Mouse (Mus musculus): ENCODE measurements around the gene Prpf38a.
A peak's percentile ranks its signal among the peaks of the same experiment; 100 is the strongest.

Prpf38a gene

DNA sequence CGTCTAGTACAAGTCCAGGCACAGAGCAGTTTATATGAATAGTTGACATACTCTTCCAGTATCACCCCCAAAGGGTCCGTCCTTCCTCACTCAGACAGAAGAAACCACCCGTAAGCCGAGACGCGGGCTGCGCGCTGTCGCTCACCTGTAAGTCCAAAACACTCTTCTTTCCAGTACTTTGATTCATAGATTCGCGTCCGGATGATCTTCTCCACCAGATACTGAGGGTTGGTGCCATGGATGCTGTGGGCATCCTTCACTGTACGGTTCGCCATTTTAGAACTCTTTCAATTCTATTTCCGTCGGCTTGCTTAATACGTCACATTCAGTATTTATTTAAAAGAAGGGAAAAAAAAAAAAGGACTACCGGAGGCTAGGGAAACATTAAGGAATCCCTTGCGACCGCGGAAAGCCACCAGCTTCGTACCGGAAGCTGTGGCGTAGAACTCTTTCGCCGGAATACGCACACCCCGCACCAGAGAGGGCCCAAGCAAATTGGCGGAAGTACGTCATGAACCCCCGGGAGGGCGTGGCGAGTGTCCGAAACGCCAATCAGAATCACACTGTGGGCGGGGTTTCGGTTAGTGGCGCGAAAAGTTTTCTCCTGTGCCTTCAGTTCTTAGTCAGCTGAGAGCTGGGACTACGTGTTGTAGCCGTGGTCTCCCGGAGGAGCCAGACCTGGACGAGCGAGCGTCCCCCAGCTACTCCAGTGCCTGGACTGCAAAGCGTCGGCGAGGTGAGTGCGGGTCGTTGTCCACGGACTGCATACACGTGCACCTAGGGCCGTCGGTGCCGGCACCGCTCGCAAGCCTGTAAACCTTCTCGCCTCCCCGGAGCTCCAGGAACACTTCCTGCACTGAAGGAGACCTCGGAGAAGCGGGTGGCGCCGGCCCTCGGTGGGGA lies at the start of gene Prpf38a, which contains the start of gene Orc1:
Prpf38a (minus strand) TSS at position 497 of the 903 bp plus-strand sequence.
Orc1 (plus strand) TSS at position 584 of the 903 bp plus-strand sequence.
- DNase-seq (ENCODE audit: inconsistent ontology term): peak; percentile 99

DNA sequence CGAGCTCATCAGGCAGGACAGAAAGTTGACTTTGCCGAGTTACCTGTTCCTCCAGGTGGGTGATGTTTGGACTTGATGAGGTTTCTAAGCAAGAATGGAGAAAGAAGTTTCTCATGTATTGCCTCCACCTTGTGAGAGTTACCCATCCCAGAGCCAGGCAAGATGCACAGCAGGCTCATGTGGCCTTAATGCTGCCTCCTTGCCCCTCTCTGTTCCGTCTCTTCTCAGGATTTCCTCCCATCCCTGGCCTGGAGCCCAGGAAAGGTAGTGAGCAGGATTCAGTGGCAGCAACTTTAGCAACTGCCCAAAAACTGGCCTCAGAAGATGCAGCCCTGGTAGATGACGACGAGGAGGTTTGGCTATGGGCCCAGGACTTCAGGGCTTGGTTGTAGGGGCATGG lies 47.9 kb upstream of the Prpf38a start:
- DNase-seq (ENCODE audit: inconsistent ontology term): no peak

DNA sequence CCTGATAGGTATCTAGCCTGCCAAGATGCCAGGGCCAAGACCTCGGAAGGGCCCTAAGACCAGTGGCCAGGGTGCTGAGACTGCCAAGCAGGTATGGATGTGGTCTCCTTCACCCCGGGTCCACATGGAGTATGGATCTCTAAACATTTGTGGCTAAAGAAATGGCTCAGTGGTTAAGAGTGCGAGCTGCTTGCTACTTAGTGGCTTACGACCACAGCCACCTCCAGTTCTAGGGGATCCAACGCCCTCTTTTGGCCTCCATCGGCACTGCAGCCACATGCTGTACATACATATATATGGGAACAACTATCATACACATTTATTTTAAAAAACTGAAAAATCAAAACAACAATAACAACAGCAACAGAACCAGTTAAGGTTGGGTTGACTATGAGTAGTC lies 42.4 kb upstream of the Prpf38a start:
- DNase-seq (ENCODE audit: inconsistent ontology term): no peak

DNA sequence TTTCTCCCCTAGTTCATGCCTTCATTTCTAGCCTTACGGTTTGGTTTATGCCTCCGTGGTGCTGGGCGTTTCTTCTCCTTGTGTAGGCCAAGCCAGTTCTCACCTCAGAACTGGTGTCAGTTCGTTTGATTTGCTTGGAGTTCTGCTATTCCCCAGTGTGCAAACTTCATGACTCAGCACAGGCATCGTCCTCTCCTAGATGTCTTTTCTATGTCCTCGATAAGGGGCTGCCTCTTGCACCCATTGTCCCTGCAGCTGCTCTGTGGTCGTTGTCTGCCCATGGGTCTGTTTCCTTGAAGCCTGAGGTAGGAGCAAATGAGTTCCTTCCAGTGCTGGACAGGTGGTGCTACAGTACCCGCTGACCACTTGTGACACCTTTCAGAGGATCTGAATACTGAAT lies 41.4 kb upstream of the Prpf38a start:
- no peak for DNase-seq (ENCODE audit: inconsistent ontology term)

DNA sequence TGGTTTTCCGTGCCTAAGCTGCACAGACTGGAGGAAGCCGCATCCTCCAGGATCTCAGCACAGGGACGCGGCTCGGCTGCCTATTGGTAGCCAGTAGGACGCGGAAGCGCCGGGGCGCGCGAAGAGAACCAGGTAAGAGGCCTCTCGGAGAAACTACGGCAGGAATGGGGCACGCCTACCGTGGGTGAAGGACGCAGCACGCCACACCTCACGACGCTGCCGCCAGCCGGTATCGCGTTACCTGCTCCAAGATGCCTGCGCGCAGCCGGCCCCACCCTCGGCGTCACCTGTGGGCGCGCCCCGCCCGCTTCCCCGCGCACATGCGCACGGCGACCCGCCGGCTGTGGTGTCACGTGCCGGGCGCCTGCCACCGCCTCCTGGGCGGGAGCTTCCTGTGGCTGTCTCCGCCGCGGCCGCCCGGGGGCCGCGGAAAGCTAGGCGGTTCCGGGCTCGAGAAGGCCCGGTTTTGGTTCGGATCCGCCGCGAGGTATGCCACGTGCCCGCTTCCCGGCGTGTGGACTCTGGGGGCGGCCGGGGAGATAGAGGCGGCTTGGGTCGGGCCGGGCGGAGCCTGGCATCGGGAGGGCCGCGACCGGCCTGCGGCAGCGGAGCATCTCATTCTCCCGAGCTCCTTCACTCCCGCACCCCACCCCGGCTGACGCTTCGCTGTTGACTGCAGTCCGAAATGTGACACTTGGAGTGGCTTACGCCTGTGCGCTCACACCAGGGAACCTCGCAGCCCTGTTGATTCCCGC lies 40.6 kb upstream of the Prpf38a start, which contains the start of gene Cc2d1b:
Cc2d1b (plus strand) TSS at position 354 of the 755 bp plus-strand sequence.
- DNase-seq (ENCODE audit: inconsistent ontology term): peak; percentile 95

DNA sequence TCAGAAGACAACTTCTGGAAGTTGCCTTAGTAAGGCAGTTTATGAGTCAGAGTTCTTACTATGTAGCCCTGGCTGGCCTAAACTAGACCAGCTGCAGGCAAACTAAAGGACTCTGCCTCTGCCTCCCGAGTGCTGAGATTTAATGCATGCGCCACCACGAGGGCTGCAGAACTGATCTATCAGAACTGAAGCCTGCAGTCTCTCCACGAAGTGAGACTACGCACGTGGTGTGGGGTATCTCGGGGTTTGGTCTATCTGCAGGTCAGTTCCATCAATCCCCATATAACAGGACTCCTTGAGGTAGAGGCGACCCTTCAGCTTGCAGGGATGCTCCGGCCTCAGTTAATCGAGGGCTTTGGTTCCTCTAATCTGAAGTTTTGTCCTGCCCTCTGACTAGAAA lies 40.0 kb upstream of the Prpf38a start:
- no peak for DNase-seq (ENCODE audit: inconsistent ontology term)

DNA sequence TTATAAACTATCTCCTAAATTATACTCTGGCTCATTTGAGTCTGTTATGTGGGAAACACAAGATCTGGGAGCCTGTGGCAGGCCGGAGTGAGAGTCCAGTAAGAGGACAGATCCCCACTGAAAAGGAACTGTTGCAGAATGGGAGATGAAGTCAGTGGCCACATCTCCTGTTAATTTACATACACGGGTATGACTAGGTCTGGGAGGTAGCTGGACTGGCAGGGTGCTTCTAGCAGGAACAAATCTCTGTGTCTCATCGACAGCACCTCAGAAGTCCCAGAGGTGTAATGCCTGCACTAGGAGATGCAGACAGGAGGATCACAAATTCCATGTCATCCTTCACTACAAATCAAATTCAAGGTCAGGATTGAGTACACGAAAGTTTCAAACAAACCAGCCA lies 39.5 kb upstream of the Prpf38a start:
- DNase-seq (ENCODE audit: inconsistent ontology term): no peak

DNA sequence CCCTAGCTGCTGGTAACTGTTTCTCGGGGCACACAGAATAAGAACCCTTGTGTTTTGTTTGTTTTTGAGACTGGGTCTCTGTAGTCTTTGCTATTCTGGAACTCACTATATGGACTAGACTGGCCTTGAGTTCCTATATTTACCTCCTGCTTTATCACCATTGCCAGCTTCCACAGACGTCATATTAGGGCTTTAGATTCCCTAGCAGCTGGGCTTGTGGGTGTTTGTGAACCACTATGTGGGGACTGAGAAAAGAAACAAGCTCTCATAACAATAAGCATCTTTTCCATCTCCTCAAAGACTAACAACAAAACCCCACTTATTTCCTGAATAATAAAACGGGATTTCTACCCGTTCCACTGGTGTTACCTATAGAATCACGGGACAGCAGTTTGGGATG lies 31.8 kb upstream of the Prpf38a start:
- no peak for DNase-seq (ENCODE audit: inconsistent ontology term)

DNA sequence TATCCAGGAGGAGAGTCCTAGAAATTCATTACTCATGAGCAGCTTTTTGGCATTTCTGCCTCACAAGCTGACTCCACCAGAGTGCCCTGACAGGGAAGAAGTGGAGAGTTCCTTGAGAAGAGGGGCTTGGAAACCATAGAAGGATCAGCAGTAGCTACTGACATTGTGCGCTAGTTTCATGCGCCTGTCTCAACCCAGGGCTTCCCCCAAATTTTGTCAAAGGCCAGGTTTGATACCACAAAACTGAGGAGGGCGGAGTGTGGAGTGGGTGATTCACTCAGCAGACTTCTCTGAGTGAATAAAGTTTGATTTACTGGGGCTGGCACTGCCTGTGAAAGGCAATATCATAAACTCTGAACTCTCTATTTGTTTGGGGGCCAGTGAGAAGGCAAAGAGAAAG lies 29.5 kb upstream of the Prpf38a start:
- no peak for DNase-seq (ENCODE audit: inconsistent ontology term)

DNA sequence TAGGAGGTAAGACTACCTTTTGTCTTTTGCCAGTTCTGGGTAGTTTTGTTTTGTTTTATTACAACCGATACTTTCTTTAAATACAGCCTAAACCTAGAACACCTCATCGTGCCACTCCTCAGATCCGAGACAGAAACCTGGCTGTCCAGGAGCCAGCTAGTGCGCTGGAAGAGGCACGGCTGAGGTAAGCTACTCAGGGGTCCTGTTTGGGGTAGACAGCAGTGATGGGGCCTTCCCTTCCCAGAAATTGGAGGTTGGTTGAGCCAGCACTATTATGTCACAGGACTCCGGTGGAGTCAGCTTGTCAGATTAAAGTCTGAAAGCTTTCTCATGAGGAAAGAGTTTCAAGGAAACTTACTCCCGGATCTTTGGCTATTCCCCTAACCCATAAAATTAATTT lies 22.7 kb upstream of the Prpf38a start:
- DNase-seq (ENCODE audit: inconsistent ontology term): no peak

DNA sequence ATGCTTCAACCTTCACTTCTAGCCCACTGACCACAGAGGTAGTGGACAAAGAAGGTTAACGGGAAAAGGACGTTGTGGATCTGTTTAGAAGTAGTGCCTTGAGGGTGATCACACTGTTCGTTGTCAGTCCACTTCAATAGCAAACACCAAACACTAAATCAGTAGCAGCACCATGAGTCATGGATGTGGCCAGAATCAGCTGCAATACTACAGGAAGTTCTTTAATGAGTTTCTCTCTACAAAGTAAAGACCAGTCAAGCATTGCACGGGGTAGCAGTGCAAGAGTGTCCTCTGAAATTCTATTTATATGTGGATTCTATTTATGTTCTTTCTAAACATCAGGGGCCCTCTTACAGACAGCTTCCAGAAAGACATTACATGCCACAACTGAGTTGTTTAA lies 19.2 kb upstream of the Prpf38a start:
- DNase-seq (ENCODE audit: inconsistent ontology term): peak; percentile 20

DNA sequence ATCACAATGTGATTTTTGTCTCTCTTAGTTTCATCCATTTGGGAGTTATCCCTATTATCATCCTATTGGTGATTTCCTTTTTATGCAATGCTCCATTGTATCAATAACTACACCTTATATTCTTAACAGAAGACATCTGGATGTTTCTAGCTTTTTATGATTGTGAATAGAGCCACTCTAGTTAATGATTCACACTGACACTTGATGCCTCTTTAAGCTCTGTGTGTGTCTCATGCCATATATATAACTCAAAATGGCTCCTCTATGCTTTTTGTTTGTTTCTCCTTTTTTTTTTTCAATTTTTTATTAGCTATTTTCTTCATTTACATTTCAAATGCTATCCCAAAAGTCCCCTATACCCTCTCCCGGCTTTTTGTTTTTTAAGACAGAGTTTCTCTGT lies 16.6 kb upstream of the Prpf38a start:
- no peak for DNase-seq (ENCODE audit: inconsistent ontology term)

DNA sequence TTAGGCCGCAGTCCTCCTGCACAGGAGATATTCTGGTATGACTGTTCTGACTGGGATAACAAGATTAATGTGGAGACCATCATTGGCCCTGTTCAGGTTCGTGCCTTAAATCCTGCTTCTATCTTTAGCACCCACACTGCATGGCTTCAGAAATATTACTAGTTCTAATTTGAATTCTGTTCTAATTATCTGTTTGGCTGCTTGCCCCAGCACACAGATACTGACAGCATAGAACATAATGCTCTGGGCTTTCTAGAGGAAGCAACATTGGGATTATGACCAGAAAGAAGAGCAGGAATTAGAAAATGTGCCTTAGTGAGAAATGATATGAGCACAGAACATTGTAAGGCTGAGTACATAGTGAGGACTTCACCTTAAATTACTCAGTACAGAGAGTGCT lies 14.2 kb upstream of the Prpf38a start:
- DNase-seq (ENCODE audit: inconsistent ontology term): no peak

DNA sequence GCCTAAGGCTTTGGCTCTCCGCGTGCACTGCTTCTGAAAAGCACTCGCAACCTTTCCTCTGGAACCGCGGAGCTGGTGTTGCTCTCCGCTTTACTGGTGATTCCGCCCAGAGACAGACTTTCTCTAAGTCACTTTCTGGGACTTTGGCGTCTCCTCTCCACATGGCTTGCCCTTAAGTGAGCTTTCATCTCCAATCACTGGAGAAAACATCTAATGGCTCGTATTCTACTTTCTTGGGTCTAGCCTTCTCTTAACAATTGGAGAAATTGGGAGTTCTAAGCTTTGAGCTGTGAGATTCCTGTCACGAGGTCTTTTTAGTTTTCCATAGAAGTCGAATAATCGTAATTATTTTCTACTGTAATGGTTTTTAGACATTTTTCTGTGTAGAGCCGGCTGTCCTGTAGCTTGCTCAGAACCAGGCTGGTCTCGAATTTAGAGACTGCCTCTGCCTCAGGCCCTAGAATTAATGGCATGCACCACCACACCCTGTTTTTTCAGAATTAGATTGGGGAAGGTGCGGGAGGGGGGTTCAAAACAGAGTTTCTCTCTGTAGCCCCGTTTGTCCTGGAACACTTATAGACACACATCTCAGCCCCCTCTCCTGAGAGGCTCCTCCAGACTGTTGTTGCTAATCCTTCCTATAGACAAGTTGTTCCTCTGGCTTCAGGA lies 741 bp upstream of the Prpf38a start:
- DNase-seq (ENCODE audit: inconsistent ontology term): no peak

DNA sequence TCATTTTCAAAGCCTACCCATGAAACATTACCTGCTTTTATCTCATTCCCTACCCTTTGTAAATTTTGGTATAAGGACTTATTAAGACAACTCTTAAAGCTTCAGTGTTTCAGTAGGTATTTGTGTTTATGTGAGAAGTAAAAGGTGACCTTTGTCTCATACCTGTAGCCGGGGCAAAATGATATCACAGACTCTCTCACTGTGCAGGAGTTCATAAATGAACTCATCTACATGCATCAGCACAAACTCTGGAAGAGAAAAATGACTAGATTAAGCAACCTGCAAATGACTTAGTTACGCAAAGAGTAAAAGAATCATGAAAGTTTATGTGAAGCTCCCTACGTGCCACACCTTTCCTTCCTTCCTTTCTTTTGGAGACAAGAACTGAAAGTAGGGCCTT lies 6.5 kb downstream of the Prpf38a start:
- DNase-seq (ENCODE audit: inconsistent ontology term): no peak

DNA sequence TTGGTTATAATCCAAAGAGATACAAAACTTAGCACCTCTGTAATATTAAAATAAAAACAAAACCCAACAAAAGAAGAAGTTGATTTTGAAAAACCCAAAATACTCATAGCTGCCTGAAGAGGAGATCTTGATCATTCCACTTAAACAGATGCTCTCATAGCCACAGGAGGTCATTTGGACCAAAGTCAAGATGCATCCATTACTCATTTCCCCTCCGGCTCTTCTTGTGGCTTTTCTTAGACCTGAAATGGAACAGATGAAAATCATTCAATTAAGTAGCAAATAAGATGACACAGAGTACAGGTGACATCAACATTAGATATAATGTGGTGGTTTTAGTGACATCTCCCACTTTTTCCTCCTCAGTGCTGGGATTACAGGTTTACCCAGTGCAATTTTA lies 14.1 kb downstream of the Prpf38a start:
- DNase-seq (ENCODE audit: inconsistent ontology term): peak; percentile 17

DNA sequence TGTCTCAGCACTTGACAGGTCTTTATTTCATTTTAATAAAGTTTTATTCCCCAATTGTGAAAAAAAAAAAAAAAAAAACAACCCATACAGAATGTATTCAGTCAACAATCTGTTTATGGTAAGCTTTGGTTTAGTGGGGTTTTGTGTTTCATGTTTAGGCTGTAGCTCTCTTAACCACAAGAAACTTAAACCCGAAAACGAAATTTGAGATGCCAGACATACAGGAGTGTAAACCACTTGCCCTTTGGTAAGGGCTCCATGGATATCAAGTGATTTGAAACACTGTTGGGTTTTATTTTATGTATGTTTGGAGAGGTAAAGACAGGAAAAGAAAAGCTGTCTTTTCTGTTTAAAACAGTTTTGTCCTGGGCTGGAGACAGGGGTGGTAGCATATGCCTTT lies 39.4 kb downstream of the Prpf38a start:
- DNase-seq (ENCODE audit: inconsistent ontology term): no peak

Data from Muller cell, postnatal 12 days (primary cell).